Mouse (Mus musculus) stomach, postnatal 0 days (tissue): ENCODE data around the gene Pla2g4a. TPM values are rescaled to one million over a fixed set of nuclear protein-coding genes. Genes with fewer than 3 reads are reported as not detected.
A peak's percentile ranks its signal among the peaks of the same experiment; 100 is the strongest.

Experiments
- ATAC-seq: fragments of 200-750 bp; cut with Nextera tagmentation; 2 replicates; pipeline ENCODE4 v1.8.0; 2017; ENCODE audit not compliant: low FRiP score, low TSS enrichment
- DNase-seq: peaks from one replicate; pipeline ENCODE4 v3.0.0-alpha.2; 2016; ENCODE audit warnings: low spot score
- H3K27ac ChIP-seq: fragments of 300-500 bp; sonication (generic); replicated peaks from 2 replicates; pipeline ENCODE4 v1.5.1; 2014; ENCODE audit warnings: mild to moderate bottlenecking, control low read depth
- H3K27me3 ChIP-seq: fragments of 300-500 bp; sonication (generic); 2 replicates; pipeline ENCODE4 v1.6.1; 2014; ENCODE audit warnings: low read length; ENCODE audit not compliant: control insufficient read depth, insufficient read depth
- H3K36me3 ChIP-seq: fragments of 300-500 bp; sonication (generic); 2 replicates; pipeline ENCODE4 v1.6.1; 2014; ENCODE audit warnings: low read length, mixed read lengths; ENCODE audit not compliant: control insufficient read depth, insufficient read depth
- H3K4me1 ChIP-seq: fragments of 300-500 bp; sonication (generic); replicated peaks from 2 replicates; pipeline ENCODE4 v1.6.1; 2014; ENCODE audit warnings: antibody characterized with exemption; ENCODE audit not compliant: control insufficient read depth, insufficient read depth
- H3K4me2 ChIP-seq: fragments of 300-500 bp; sonication (generic); replicated peaks from 2 replicates; pipeline ENCODE4 v1.6.1; 2014; ENCODE audit warnings: low read depth, mild to moderate bottlenecking, control low read depth, moderate library complexity
- H3K4me3 ChIP-seq: fragments of 300-500 bp; sonication (generic); 2 replicates; pipeline ENCODE4 v1.5.1; 2014; ENCODE audit warnings: low read depth, low read length, control low read depth
- H3K9ac ChIP-seq: fragments of 300-500 bp; sonication (generic); 2 replicates; pipeline ENCODE4 v1.6.1; 2014; ENCODE audit warnings: mild to moderate bottlenecking, low read length, control low read depth, mixed read lengths
- H3K9me3 ChIP-seq: fragments of 300-500 bp; sonication (generic); 2 replicates; pipeline ENCODE4 v1.6.1; 2016; ENCODE audit warnings: low read length; ENCODE audit not compliant: control insufficient read depth
- CTCF ChIP-seq: IDR thresholded peaks from 2 replicates; pipeline ENCODE4 v1.5.1; 2016; ENCODE audit warnings: antibody characterized with exemption, low read depth, mild to moderate bottlenecking, moderate library complexity
- EP300 ChIP-seq: optimal IDR thresholded peaks from 2 replicates; pipeline ENCODE3; 2016; ENCODE audit warnings: antibody characterized with exemption
- WGBS: fragments of 180-500 bp; shearing (Covaris S2); extraction: QIAGEN DNeasy Blood & Tissue Kit; methylation state at CpG from one replicate; pipeline ENCODE4 v1.1.7; 2014; 5-methylcytosine and 5-hydroxymethylcytosine counted together
- polyA plus RNA-seq: library from polyadenylated mRNA; unstranded; fragments of >200 nt; fragmentation: Nextera tagmentation; extraction: Ambion mirVana; gene quantifications from 2 replicates; pipeline ENCODE4 v1.2.1, GENCODE M21; 2015

Gene Pla2g4a
- 31.4 and 31.6 TPM in 2 replicates for polyA plus RNA-seq

DNA sequence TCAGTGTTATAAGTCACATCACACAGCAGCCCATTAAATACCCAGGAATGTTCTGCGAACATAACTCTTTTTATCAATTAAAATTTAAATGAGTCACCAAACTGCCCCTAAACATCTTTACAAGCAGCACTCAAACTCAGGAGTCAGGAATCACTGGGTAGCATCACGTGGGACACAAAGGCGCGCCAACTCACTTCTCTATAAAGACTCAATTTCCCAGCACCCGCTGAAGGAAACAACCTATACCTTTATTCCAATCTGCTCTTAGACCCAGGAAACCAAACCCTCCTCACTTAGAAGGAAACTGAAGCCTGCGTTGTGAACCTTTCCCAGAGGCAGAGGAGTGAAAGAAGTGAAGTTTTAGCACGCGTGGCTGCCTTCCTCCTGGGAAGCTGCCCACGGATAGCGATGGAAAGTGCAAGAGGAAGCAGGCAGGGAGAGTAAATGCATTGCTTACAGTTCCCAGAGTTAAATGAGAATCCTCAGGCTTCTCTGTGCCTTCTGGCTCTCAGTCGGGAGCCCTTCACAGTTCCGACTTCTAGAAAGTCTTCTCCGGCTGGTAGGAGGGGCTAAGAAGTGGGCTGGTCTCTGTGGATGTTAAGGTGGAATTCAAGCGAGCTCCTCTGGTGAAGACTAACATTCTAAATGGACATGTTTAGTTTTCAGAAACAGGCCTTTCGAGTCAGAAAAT lies at the start of gene Pla2g4a:
TSS of gene Pla2g4a (minus strand) at position 557 of the 691 bp plus-strand sequence.
- H3K4me2 ChIP-seq = peak within 1 kb of the TSS; percentile 67
- H3K27me3 ChIP-seq = no peaks in the 10 kb centered on the region
- ATAC-seq = peak; percentile 92
- peak within 1 kb of the TSS; percentile 71 for H3K9ac ChIP-seq
- DNase-seq = peak; percentile 64
- WGBS = 4% methylated on average over 15 of the region's 15 CpGs
- H3K27ac ChIP-seq = peak within 1 kb of the TSS; percentile 95
- no peaks in the 10 kb centered on the region for H3K36me3 ChIP-seq
- no peaks in the 10 kb centered on the region for H3K4me1 ChIP-seq
- H3K9me3 ChIP-seq = no peaks in the 10 kb centered on the region
- H3K4me3 ChIP-seq = peak within 1 kb of the TSS; percentile 63
- TF ChIP-seq EP300 = no peak
- no peak for TF ChIP-seq CTCF

DNA sequence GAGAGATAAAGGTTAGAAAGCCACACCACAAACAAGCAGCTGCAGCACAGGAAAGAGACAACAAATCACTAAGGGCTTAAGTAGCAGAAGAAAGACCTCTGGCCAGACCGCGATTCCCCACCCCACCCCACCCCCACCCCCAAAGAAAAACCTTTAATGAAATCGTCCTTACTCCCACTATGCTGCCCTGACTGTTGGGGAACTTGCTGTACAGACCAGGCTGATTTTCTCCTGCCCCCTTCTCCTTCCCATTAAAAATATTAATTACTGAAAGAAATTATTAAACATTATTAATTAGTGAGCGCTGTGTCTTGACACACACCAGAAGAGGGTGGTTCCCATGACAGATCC lies 49.5 kb upstream of the Pla2g4a start:
- H3K9ac ChIP-seq = no peak overlapping the region
- H3K4me1 ChIP-seq = no peaks in the 10 kb centered on the region
- 69% methylated on average over 4 of the region's 4 CpGs for WGBS
- ATAC-seq (no peak), DNase-seq (no peak)
- TF ChIP-seq EP300 = no peak
- no peak for TF ChIP-seq CTCF
- no peak overlapping the region for H3K4me3 ChIP-seq
- H3K27me3 ChIP-seq = no peaks in the 10 kb centered on the region
- H3K36me3 ChIP-seq = no peaks in the 10 kb centered on the region
- H3K4me2 ChIP-seq = no peak overlapping the region
- no peaks in the 10 kb centered on the region for H3K9me3 ChIP-seq
- H3K27ac ChIP-seq = no peak overlapping the region

DNA sequence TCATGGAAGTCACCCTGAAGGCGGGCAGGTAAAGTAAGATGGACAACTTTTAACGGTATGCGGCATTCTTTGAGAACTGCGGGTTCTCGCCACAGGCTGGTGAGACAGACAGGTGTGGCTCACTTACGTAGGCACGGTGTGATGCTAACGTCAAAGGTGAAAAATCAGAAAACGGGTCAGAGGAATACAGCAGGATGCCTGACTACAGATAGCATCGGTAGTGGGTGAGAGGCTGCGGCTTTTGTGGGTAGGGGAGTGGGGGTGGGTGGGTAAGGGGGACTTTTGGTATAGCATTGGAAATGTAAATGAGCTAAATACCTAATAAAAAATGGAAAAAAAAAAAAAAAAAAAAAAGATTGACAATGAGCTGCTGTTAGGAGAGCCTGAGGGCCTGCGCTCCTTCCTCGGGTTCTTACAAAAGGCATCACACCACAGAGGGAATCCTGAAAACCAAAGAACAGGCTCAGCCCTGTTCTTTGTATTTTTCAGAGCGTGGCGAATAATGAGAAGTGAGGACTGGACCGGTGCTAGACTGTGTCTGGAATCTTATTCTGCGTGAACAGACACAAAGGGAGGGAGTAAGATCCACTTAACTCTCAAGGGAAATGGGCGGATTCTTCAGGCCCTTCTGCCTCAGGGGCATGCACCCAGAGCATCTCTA lies 49.0 kb upstream of the Pla2g4a start:
- Histone ChIP-seq H3K27me3 (no peaks in the 10 kb centered on the region), H3K9ac (no peak overlapping the region), H3K4me3 (no peak overlapping the region), H3K4me2 (no peak overlapping the region), H3K27ac (no peak overlapping the region), H3K4me1 (no peaks in the 10 kb centered on the region), H3K36me3 (no peaks in the 10 kb centered on the region), H3K9me3 (no peaks in the 10 kb centered on the region)
- DNase-seq = no peak
- ATAC-seq = no peak
- 88% methylated on average over 18 of the region's 18 CpGs for WGBS
- TF ChIP-seq EP300 (no peak), CTCF (no peak)

DNA sequence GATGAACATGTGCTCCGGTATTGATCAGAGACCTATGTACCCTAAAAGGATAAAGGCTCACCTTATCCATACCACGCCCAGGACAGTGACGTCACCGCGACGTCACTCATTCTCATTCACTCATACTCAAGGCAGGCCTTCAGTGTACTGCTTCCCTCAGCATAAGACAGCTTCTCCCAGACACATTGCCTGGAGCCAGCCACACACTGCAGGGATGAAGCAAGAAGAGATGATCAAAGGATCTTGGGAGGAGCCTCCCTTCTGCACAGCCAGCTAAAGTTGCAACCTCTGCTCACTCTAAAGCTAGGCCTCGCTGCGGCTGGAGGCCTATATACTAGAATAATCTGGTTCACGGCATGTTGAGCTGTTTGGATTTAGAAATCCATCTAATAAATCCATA lies 48.0 kb upstream of the Pla2g4a start:
- ATAC-seq (no peak), DNase-seq (no peak)
- 85% methylated on average over 9 of the region's 9 CpGs for WGBS
- Histone ChIP-seq H3K27ac (no peak overlapping the region), H3K4me2 (no peak overlapping the region), H3K4me3 (no peak overlapping the region), H3K4me1 (no peaks in the 10 kb centered on the region), H3K27me3 (no peaks in the 10 kb centered on the region), H3K36me3 (no peaks in the 10 kb centered on the region), H3K9ac (no peak overlapping the region), H3K9me3 (no peaks in the 10 kb centered on the region)
- TF ChIP-seq CTCF = no peak
- no peak for TF ChIP-seq EP300

DNA sequence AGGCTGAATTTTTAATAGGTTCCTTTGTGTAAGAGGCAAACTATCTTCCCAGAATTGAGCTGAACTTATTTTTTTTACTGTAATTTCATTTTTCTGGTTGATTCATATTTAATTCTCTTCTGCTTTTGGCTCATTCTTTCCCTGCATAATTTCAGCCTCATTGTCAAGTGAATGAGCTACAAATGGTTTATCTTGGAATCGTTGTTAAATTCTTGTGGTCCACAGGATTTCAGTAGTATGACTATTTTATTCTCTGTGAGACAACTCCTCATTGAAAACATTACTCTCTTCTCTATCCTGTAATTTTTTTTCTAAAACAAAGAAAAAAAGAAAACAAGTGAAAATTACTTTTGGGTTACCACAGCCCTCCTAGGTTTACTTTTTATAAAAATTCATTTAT lies 14.5 kb upstream of the Pla2g4a start:
- H3K27ac ChIP-seq = no peak overlapping the region
- H3K4me1 ChIP-seq = no peaks in the 10 kb centered on the region
- no peak for TF ChIP-seq EP300
- no peak for TF ChIP-seq CTCF
- H3K4me2 ChIP-seq = no peak overlapping the region
- WGBS = 70% methylated on average over 1 of the region's 1 CpGs
- ATAC-seq = no peak
- H3K4me3 ChIP-seq = no peak overlapping the region
- DNase-seq = no peak
- no peaks in the 10 kb centered on the region for H3K27me3 ChIP-seq
- H3K9me3 ChIP-seq = no peaks in the 10 kb centered on the region
- H3K9ac ChIP-seq = no peak overlapping the region
- no peaks in the 10 kb centered on the region for H3K36me3 ChIP-seq

DNA sequence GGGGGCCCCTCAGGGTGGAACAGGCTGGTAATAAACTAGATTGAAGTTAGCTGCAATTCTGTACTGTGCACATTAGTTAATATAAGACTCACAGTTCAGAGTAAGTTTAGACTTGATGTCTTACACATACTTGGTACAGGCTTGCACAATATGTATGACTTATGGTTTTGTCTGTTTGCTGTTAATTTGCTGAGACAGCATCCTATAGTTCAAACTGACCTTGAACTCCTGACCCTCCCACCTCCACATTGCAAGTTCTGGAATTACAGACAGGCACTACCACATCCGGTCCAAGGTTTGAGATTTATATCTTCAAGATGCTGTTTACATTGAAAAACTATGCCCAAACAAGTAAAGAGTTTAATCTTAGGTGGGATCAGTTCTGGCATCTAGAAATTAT lies 4.7 kb upstream of the Pla2g4a start:
- TF ChIP-seq CTCF (no peak), EP300 (no peak)
- H3K27ac ChIP-seq = no peak overlapping the region
- no peak overlapping the region for H3K9ac ChIP-seq
- WGBS = 39% methylated on average over 1 of the region's 1 CpGs
- H3K4me3 ChIP-seq = no peak overlapping the region
- no peaks in the 10 kb centered on the region for H3K27me3 ChIP-seq
- H3K4me1 ChIP-seq = no peaks in the 10 kb centered on the region
- no peaks in the 10 kb centered on the region for H3K9me3 ChIP-seq
- ATAC-seq (no peak), DNase-seq (no peak)
- H3K4me2 ChIP-seq = no peak overlapping the region
- no peaks in the 10 kb centered on the region for H3K36me3 ChIP-seq
